Mouse (Mus musculus) forebrain, embryonic 15.5 days (tissue): ENCODE data around the gene Akain1. TPM values are rescaled to one million over a fixed set of nuclear protein-coding genes. Genes with fewer than 3 reads are reported as not detected.

Source experiments
- ATAC-seq: fragments of 200-750 bp; cut with Nextera tagmentation; replicated peaks from 2 replicates; pipeline ENCODE4 v1.8.0; 2017; ENCODE audit warnings: mild to moderate bottlenecking, moderate TSS enrichment, moderate library complexity
- H3K27ac ChIP-seq: fragments of 300-500 bp; sonication (generic); replicated peaks from 2 replicates; pipeline ENCODE4 v1.5.1; 2015; ENCODE audit warnings: mild to moderate bottlenecking, inconsistent platforms
- H3K27me3 ChIP-seq: fragments of 300-500 bp; sonication (generic); 2 replicates; pipeline ENCODE4 v1.6.1; 2015; ENCODE audit warnings: inconsistent platforms
- H3K36me3 ChIP-seq: fragments of 300-500 bp; sonication (generic); 2 replicates; pipeline ENCODE4 v1.6.1; 2015; ENCODE audit warnings: mild to moderate bottlenecking, inconsistent platforms
- H3K4me1 ChIP-seq: fragments of 300-500 bp; sonication (generic); 2 replicates; pipeline ENCODE4 v1.6.1; 2015; ENCODE audit warnings: inconsistent platforms
- H3K4me2 ChIP-seq: fragments of 300-500 bp; sonication (generic); replicated peaks from 2 replicates; pipeline ENCODE4 v1.6.1; 2015; ENCODE audit warnings: mild to moderate bottlenecking, inconsistent platforms
- H3K4me3 ChIP-seq: fragments of 300-500 bp; sonication (generic); 2 replicates; pipeline ENCODE4 v1.5.1; 2015; ENCODE audit warnings: mild to moderate bottlenecking, inconsistent platforms
- H3K9ac ChIP-seq: fragments of 300-500 bp; sonication (generic); replicated peaks from 2 replicates; pipeline ENCODE4 v1.6.1; 2015; ENCODE audit warnings: mild to moderate bottlenecking, inconsistent platforms
- H3K9me3 ChIP-seq: fragments of 300-500 bp; sonication (generic); 2 replicates; pipeline ENCODE4 v1.6.1; 2016; ENCODE audit warnings: inconsistent platforms
- WGBS: fragments of 180-500 bp; shearing (Covaris S2); methylation state at CpG from one replicate; pipeline ENCODE4 v1.1.7; 2015; ENCODE audit warnings: mixed read lengths; 5-methylcytosine and 5-hydroxymethylcytosine counted together
- polyA plus RNA-seq: library from polyadenylated mRNA; unstranded; fragments of >200 nt; fragmentation: Nextera tagmentation; extraction: Ambion mirVana; gene quantifications from 2 replicates; pipeline ENCODE4 v1.2.1, GENCODE M21; 2015

Gene Akain1
- polyA plus RNA-seq, 1 experiment from 2014 or later: 0.36 TPM

DNA sequence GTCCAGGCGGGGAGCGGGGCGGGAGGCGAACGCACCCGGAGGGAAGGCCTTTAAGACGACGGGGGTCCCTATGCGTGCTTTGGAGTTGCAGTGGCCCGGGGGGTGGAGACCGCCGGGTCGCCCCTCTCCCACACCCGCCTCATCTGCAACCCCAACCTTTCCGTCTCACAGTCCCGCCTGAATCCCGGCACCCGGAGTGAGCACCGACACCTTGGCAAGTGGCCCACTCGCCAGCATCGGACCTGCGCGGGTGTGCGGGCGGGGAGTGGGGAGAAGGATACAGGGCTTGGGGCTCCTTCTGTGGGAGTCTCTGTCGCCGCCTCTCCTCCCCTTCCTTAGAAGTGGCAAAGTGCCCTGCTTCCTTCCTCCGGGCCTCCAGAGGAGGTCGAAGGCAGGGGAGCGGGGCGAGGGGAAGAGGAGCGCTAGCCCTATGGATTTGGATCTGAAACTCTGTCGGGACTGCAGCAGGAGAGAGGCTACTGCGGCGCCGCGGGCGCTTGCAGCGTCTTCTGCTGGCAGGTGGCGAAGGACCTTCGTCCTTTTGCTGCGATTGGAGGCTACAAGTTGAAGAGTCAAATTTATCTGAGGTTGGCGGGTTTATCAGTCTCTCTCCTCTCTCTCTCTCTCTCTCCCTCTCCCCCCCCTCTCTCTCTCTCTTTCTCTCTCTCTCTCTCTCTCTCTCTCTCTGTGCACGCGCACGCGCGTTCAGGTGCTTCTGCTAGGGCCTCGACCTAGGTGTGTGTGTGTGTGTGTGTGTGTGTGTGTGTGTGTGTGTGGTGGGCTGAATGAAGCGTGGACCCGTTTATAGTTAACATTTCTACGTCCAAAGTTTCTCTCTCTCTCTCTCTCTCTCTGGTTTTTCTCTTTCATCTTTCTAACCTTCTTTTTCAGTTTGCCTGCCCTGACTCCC, 700 bp downstream of the Akain1 start:
- no peaks in the 10 kb centered on the region for H3K9me3 ChIP-seq
- H3K4me2 ChIP-seq: peak overlapping the region; percentile 98
- H3K4me1 ChIP-seq: peaks cover 16% of the 10 kb centered on the region
- H3K4me3 ChIP-seq: peak overlapping the region; percentile 67
- H3K27ac ChIP-seq: no peak overlapping the region
- WGBS: under 1% methylated on average over 49 of the region's 52 CpGs
- peak; percentile 77 for ATAC-seq
- no peaks in the 10 kb centered on the region for H3K36me3 ChIP-seq
- H3K27me3 ChIP-seq: peaks cover 36% of the 10 kb centered on the region
- peak overlapping the region; percentile 46 for H3K9ac ChIP-seq

DNA sequence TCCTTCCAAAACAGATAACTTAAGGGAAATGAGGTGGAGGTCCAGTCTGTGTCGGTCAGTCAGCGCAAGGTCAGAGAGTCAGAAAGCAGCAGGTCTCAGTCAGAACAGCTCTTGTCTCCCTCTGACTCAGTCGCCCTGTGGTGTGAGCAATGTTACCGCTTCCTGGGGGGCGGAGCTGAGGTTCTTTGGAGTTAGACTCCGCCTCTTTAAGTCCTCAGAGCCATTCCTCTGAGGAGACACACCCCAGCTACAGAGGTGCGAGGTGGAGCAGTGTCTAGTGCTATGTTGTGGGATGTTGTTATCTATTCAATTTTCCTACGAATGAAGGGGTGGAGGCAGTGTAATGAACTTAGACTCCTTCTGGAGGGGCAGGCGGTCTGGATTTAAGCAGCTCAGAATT, 1.9 kb downstream of the Akain1 start:
- no peaks in the 10 kb centered on the region for H3K36me3 ChIP-seq
- H3K4me2 ChIP-seq: no peak overlapping the region
- H3K9ac ChIP-seq: no peak overlapping the region
- ATAC-seq: no peak
- peaks cover 16% of the 10 kb centered on the region for H3K4me1 ChIP-seq
- H3K9me3 ChIP-seq: no peaks in the 10 kb centered on the region
- H3K27ac ChIP-seq: no peak overlapping the region
- no peak overlapping the region for H3K4me3 ChIP-seq
- 13% methylated on average over 9 of the region's 9 CpGs for WGBS
- H3K27me3 ChIP-seq: peaks cover 36% of the 10 kb centered on the region

DNA sequence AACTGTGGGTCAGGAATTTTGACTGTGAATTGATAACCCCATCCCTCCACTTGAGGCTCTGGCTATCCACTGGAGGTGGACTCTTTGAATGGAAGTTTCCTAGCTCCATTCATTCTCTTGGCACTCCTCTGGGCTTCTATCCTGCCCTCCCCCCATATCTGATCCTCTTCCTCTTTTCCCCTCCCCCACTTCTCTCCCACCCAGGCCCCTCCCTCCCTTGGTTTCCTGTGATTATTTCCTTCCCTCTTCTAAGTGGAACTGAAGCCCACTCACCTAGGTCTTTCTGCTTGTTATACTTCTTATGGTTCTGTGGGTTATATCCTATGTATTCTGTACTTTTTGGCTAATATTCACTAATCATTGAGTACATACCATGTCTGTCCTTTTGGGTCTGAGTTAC, 9.6 kb downstream of the Akain1 start:
- H3K27me3 ChIP-seq: no peaks in the 10 kb centered on the region
- no peaks in the 10 kb centered on the region for H3K4me1 ChIP-seq
- no peak overlapping the region for H3K4me3 ChIP-seq
- ATAC-seq: no peak
- H3K9me3 ChIP-seq: no peaks in the 10 kb centered on the region
- H3K4me2 ChIP-seq: no peak overlapping the region
- no peaks in the 10 kb centered on the region for H3K36me3 ChIP-seq
- H3K9ac ChIP-seq: no peak overlapping the region
- H3K27ac ChIP-seq: no peak overlapping the region

DNA sequence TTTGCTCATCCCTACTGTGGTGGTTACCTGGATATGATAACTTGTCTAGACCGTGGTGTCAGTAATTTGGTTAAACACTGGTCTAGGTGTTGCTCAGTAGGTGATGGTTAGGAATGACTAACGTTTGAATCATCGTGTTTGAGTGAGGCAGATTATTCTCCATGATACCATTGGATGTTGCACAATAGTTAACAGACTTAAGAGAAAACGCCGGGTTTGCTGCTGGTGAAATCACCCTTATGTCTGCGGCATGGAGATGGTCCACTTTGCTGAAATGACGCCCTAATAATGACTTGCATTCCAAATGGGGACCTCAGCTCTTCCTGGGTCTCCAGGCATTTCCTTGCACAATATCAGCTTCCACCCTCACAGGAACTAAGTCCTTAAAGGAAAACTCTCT, 22.6 kb downstream of the Akain1 start:
- WGBS: 90% methylated on average over 7 of the region's 7 CpGs
- Histone ChIP-seq H3K9ac (no peak overlapping the region), H3K9me3 (no peaks in the 10 kb centered on the region), H3K4me2 (no peak overlapping the region), H3K36me3 (no peaks in the 10 kb centered on the region), H3K27ac (no peak overlapping the region), H3K27me3 (no peaks in the 10 kb centered on the region), H3K4me3 (no peak overlapping the region), H3K4me1 (no peaks in the 10 kb centered on the region)
- no peak for ATAC-seq

DNA sequence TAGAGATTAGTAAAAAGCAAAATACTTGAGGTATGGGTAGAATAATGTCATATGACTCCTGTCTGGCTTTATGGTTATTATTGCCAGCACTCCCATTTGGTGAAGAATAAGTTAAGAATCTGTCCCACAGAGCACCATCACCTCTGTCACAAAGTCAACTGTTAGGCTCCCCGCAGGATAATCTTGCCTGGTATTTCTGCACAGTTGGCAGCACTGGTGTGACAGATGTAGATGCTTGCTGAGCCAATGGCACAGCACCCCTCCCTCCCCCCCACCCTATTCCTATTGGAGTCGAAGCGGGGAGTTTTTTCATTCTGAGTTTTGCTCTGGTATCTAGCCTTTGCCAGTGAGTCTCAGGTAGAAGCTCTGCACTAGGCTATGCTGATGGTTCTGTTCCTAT, 23.9 kb downstream of the Akain1 start:
- H3K9ac ChIP-seq: no peak overlapping the region
- no peak overlapping the region for H3K4me2 ChIP-seq
- WGBS: 46% methylated on average over 3 of the region's 3 CpGs

DNA sequence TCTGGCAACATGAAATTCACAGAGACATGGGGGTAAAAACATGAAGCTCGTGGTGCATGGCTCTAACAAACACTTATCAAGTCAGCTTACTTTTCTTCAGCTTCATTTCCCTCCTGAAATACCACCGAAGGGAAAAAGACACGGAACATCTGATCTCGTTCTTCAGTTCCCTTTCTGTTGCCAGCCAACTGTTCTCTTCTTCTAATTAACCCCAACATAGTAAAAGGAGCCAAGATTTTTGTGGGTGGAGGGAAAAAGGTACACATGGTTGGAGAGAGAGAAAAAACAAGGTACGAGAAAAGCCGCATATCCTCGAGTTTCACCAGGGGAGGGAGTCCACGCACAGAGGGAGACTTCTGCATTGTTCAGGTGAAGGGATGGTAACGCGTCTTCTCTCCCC, 32.0 kb downstream of the Akain1 start:
- Histone ChIP-seq H3K4me2 (no peak overlapping the region), H3K9ac (no peak overlapping the region), H3K36me3 (no peaks in the 10 kb centered on the region), H3K4me3 (no peak overlapping the region), H3K27ac (no peak overlapping the region), H3K9me3 (no peaks in the 10 kb centered on the region), H3K27me3 (no peaks in the 10 kb centered on the region), H3K4me1 (peaks cover 8% of the 10 kb centered on the region; the same call in 1 of the 2 replicates)
- no peak for ATAC-seq
- WGBS: 30% methylated on average over 10 of the region's 10 CpGs

More for the DNA sequence above, 23.9 kb downstream of the Akain1 start:
- H3K36me3 ChIP-seq: no peaks in the 10 kb centered on the region
- H3K4me3 ChIP-seq: no peak overlapping the region
- H3K27ac ChIP-seq: no peak overlapping the region
- H3K4me1 ChIP-seq: no peaks in the 10 kb centered on the region
- no peak for ATAC-seq
- no peaks in the 10 kb centered on the region for H3K27me3 ChIP-seq
- no peaks in the 10 kb centered on the region for H3K9me3 ChIP-seq

DNA sequence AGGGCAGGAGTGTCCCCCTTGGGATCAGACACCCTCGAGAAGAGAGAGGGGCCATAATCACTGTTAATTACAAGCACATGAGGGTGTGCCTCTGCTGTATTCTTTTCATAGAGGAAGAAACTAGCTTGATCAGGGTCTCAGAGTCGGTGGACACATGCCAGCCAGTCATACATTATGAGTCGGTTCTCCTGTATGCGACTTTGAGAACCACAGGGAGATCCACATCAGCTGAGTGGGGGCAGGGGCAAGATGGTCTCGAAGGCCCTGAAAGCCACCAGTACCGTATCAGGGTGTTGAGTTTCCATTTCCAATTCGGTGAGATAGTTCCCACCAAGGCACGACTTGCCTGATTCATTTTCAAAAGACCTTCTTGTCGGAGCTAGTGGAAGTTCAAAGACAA, 33.3 kb downstream of the Akain1 start:
- Histone ChIP-seq H3K9me3 (no peaks in the 10 kb centered on the region), H3K9ac (no peak overlapping the region), H3K27me3 (no peaks in the 10 kb centered on the region), H3K4me2 (no peak overlapping the region), H3K27ac (no peak overlapping the region), H3K4me1 (peaks cover 8% of the 10 kb centered on the region; the same call in 1 of the 2 replicates), H3K4me3 (no peak overlapping the region), H3K36me3 (no peaks in the 10 kb centered on the region)
- no peak for ATAC-seq
- WGBS: 71% methylated on average over 9 of the region's 9 CpGs

DNA sequence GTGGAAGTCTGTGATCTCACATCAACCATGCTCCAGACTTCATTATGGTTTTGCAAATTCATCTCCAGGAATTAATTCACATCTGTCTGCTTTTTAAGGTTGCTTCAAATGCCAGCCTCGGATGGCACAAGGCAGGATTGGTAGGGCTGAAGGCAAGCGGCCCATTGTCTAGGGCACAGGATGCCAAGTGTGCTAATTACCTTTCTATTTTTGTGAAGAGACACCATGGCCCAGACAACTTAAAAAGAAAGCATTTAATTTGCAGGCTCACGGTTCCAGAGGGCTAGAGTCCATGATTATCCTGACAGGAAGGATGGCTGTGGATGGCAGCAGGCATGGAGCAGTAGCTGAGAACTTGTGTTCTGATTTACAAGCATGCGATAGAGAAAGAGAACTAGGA, 35.0 kb downstream of the Akain1 start:
- Histone ChIP-seq H3K9me3 (no peaks in the 10 kb centered on the region), H3K4me3 (no peak overlapping the region), H3K36me3 (no peaks in the 10 kb centered on the region), H3K4me2 (no peak overlapping the region), H3K27me3 (no peaks in the 10 kb centered on the region), H3K27ac (no peak overlapping the region), H3K9ac (no peak overlapping the region), H3K4me1 (peaks cover 8% of the 10 kb centered on the region; the same call in 1 of the 2 replicates)
- 44% methylated on average over 4 of the region's 4 CpGs for WGBS
- no peak for ATAC-seq

DNA sequence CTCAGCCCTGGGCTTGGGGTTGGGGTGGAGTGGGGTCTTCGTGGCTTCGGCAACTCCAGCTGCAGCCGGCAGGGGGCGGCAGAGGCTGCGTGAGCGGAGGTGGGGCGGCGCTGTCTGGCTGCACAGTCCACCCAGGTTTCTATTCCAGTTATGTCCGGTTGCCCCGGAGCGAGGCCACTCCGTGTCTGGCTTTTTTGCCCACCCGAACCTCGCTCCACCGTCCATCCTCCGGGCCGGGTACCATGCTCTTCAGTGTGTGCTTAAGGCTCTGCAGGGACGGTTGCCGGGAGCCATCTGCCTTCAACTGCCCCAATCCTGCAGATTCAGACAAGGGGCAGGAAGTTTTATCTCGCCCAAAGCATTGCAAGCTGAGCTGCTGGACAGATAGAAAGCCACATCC, 36.3 kb downstream of the Akain1 start:
- peak; percentile 83 for ATAC-seq
- H3K4me1 ChIP-seq: peaks cover 8% of the 10 kb centered on the region; the same call in 1 of the 2 replicates
- H3K9ac ChIP-seq: peak overlapping the region; percentile 47
- peak overlapping the region; percentile 43 for H3K4me3 ChIP-seq
- 2% methylated on average over 20 of the region's 20 CpGs for WGBS
- no peaks in the 10 kb centered on the region for H3K9me3 ChIP-seq
- no peak overlapping the region for H3K27ac ChIP-seq
- no peaks in the 10 kb centered on the region for H3K27me3 ChIP-seq
- H3K36me3 ChIP-seq: no peaks in the 10 kb centered on the region
- peak overlapping the region; percentile 61 for H3K4me2 ChIP-seq

DNA sequence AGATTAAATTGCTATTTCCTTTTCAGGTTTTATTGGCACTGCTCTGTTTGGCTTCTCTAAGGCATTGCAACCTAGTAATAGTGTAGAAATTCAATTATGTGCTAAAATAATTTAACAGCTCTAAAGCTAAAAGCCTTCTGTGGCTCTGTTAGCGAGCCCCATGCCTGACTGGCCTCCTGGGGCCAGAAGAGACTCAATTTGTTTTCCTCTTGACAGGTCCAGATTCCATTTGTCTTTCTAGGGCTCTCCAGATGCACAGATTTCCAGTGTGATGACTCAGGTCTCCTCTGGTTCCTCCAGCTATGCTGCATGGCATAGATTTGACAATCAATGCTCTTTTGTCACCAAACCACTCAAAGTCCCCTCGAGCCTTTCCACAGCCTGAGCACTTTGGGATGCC, 38.4 kb downstream of the Akain1 start:
- no peaks in the 10 kb centered on the region for H3K36me3 ChIP-seq
- H3K4me1 ChIP-seq: peaks cover 8% of the 10 kb centered on the region; the same call in 1 of the 2 replicates
- WGBS: 28% methylated on average over 2 of the region's 2 CpGs
- H3K27me3 ChIP-seq: no peaks in the 10 kb centered on the region
- no peak for ATAC-seq
- no peak overlapping the region for H3K27ac ChIP-seq
- H3K9ac ChIP-seq: no peak overlapping the region
- H3K4me3 ChIP-seq: no peak overlapping the region
- no peak overlapping the region for H3K4me2 ChIP-seq
- no peaks in the 10 kb centered on the region for H3K9me3 ChIP-seq

DNA sequence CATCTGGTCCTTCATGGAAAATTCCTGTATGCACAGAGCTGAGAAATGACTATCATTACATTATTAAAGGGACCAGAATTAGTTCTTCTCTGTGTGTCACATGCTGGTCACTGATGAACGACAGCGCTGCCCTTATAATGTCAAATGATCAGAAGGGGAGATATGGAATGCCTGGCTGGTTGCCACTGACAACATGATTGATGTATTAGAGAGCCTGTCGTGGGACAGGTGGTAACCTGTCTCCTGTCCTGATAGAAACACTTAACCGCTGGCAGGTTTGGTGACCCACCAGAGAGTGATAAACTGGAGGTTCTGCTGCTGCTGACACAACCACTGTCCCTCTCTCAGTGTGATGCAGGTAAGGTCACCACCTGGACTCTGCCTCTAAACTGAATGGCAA, 40.1 kb downstream of the Akain1 start:
- no peak overlapping the region for H3K4me2 ChIP-seq
- H3K4me3 ChIP-seq: no peak overlapping the region
- no peaks in the 10 kb centered on the region for H3K36me3 ChIP-seq
- H3K27me3 ChIP-seq: no peaks in the 10 kb centered on the region
- H3K9ac ChIP-seq: no peak overlapping the region
- no peak for ATAC-seq
- WGBS: 88% methylated on average over 4 of the region's 4 CpGs
- no peak overlapping the region for H3K27ac ChIP-seq
- H3K4me1 ChIP-seq: peaks cover 8% of the 10 kb centered on the region; the same call in 1 of the 2 replicates
- H3K9me3 ChIP-seq: 0 out of 2 replicates have a peak, but pooled peaks cover 4% of the 10 kb centered on the region

DNA sequence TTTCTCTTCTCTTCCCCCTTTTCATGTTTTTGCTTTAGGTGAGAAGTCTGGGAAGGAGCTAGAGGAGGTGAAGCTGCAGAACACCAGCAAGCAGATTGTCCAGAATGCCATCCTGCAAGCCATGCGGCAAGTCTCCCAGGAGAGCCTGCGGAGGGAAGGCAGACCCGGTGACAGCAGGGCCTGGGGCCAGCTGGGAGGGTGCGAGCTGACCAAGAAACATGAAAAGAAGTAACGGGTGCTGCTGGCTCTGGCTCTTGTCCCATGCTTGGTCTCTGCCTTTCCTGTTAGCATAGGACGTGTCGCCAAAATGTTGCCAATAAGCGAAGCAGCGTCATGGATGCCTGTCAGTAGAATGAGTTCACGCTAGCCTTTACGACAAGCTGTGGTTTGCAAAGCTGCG, 48.0 kb downstream of the Akain1 start:
- Histone ChIP-seq H3K27ac (no peak overlapping the region), H3K36me3 (no peaks in the 10 kb centered on the region), H3K4me2 (no peak overlapping the region), H3K4me3 (no peak overlapping the region), H3K27me3 (no peaks in the 10 kb centered on the region), H3K9me3 (0 out of 2 replicates have a peak, but pooled peaks cover 4% of the 10 kb centered on the region), H3K4me1 (no peaks in the 10 kb centered on the region), H3K9ac (no peak overlapping the region)
- no peak for ATAC-seq
- 84% methylated on average over 12 of the region's 12 CpGs for WGBS
